Mouse (Mus musculus) stomach, postnatal 0 days (tissue): ENCODE data around the gene Cd24a. TPM values are rescaled to one million over a fixed set of nuclear protein-coding genes. Genes with fewer than 3 reads are reported as not detected.

Experiments used
- ATAC-seq: fragments of 200-750 bp; cut with Nextera tagmentation; 2 replicates; pipeline ENCODE4 v1.8.0; 2017; ENCODE audit not compliant: low FRiP score, low TSS enrichment
- DNase-seq: peaks from one replicate; pipeline ENCODE4 v3.0.0-alpha.2; 2016; ENCODE audit warnings: low spot score
- H3K27ac ChIP-seq: fragments of 300-500 bp; sonication (generic); replicated peaks from 2 replicates; pipeline ENCODE4 v1.5.1; 2014; ENCODE audit warnings: mild to moderate bottlenecking, control low read depth
- H3K27me3 ChIP-seq: fragments of 300-500 bp; sonication (generic); 2 replicates; pipeline ENCODE4 v1.6.1; 2014; ENCODE audit warnings: low read length; ENCODE audit not compliant: control insufficient read depth, insufficient read depth
- H3K36me3 ChIP-seq: fragments of 300-500 bp; sonication (generic); 2 replicates; pipeline ENCODE4 v1.6.1; 2014; ENCODE audit warnings: low read length, mixed read lengths; ENCODE audit not compliant: control insufficient read depth, insufficient read depth
- H3K4me1 ChIP-seq: fragments of 300-500 bp; sonication (generic); replicated peaks from 2 replicates; pipeline ENCODE4 v1.6.1; 2014; ENCODE audit warnings: antibody characterized with exemption; ENCODE audit not compliant: control insufficient read depth, insufficient read depth
- H3K4me2 ChIP-seq: fragments of 300-500 bp; sonication (generic); replicated peaks from 2 replicates; pipeline ENCODE4 v1.6.1; 2014; ENCODE audit warnings: low read depth, mild to moderate bottlenecking, control low read depth, moderate library complexity
- H3K4me3 ChIP-seq: fragments of 300-500 bp; sonication (generic); 2 replicates; pipeline ENCODE4 v1.5.1; 2014; ENCODE audit warnings: low read depth, low read length, control low read depth
- H3K9ac ChIP-seq: fragments of 300-500 bp; sonication (generic); 2 replicates; pipeline ENCODE4 v1.6.1; 2014; ENCODE audit warnings: mild to moderate bottlenecking, low read length, control low read depth, mixed read lengths
- H3K9me3 ChIP-seq: fragments of 300-500 bp; sonication (generic); 2 replicates; pipeline ENCODE4 v1.6.1; 2016; ENCODE audit warnings: low read length; ENCODE audit not compliant: control insufficient read depth
- CTCF ChIP-seq: IDR thresholded peaks from 2 replicates; pipeline ENCODE4 v1.5.1; 2016; ENCODE audit warnings: antibody characterized with exemption, low read depth, mild to moderate bottlenecking, moderate library complexity
- EP300 ChIP-seq: optimal IDR thresholded peaks from 2 replicates; pipeline ENCODE3; 2016; ENCODE audit warnings: antibody characterized with exemption
- whole genome bisulfite sequencing: fragments of 180-500 bp; shearing (Covaris S2); extraction: QIAGEN DNeasy Blood & Tissue Kit; methylation state at CpG from one replicate; pipeline ENCODE4 v1.1.7; 2014; 5-methylcytosine and 5-hydroxymethylcytosine counted together
- polyA plus RNA-seq: library from polyadenylated mRNA; unstranded; fragments of >200 nt; fragmentation: Nextera tagmentation; extraction: Ambion mirVana; gene quantifications from 2 replicates; pipeline ENCODE4 v1.2.1, GENCODE M21; 2015

The Cd24a gene
- polyA plus RNA-seq, 1 experiment from 2014 or later: 397 TPM

GRCm38 (mm10) chr10:43541153-43541544, 36.9 kb upstream of the Cd24a start:
- Histone ChIP-seq H3K4me1 (no peaks in the 10 kb centered on the region), H3K4me2 (peak overlapping the region; percentile 35), H3K36me3 (no peaks in the 10 kb centered on the region; the same call in 1 of the 2 replicates), H3K4me3 (peak overlapping the region; percentile 95; the same call in 1 of the 2 replicates), H3K9ac (no peak overlapping the region), H3K9me3 (no peaks in the 10 kb centered on the region), H3K27ac (no peak overlapping the region), H3K27me3 (no peaks in the 10 kb centered on the region)
- no peak for TF ChIP-seq EP300
- TF ChIP-seq CTCF: no peak
- DNase-seq (no peak), ATAC-seq (peak; percentile 5; the same call in 1 of the 2 replicates)
- WGBS: 33% methylated on average over 8 of the region's 8 CpGs

GRCm38 (mm10) chr10:43549411-43549810, 28.7 kb upstream of the Cd24a start:
- no peak overlapping the region for H3K4me2 ChIP-seq
- H3K9ac ChIP-seq: no peak overlapping the region
- H3K36me3 ChIP-seq: no peaks in the 10 kb centered on the region
- H3K27ac ChIP-seq: no peak overlapping the region
- no peaks in the 10 kb centered on the region for H3K4me1 ChIP-seq
- H3K4me3 ChIP-seq: no peak overlapping the region
- H3K27me3 ChIP-seq: no peaks in the 10 kb centered on the region
- DNase-seq (peak; percentile 45), ATAC-seq (no peak)
- 52% methylated on average over 5 of the region's 5 CpGs for WGBS
- no peaks in the 10 kb centered on the region for H3K9me3 ChIP-seq
- TF ChIP-seq EP300 (no peak), CTCF (peak; percentile 61)

- ATAC-seq (no peak), DNase-seq (no peak)
- H3K4me1 ChIP-seq: no peaks in the 10 kb centered on the region
- WGBS: 27% methylated on average over 3 of the region's 3 CpGs
- H3K36me3 ChIP-seq: no peaks in the 10 kb centered on the region
- no peak overlapping the region for H3K27ac ChIP-seq
- H3K9me3 ChIP-seq: no peaks in the 10 kb centered on the region
- no peak overlapping the region for H3K4me2 ChIP-seq
- no peak for TF ChIP-seq CTCF
- no peak for TF ChIP-seq EP300
- no peak overlapping the region for H3K9ac ChIP-seq
- H3K4me3 ChIP-seq: no peak overlapping the region
- no peaks in the 10 kb centered on the region for H3K27me3 ChIP-seq
These were observed 27.2 kb upstream of the Cd24a start for GRCm38 (mm10) chr10:43550923-43551322.

GRCm38 (mm10) chr10:43551388-43551787, 26.7 kb upstream of the Cd24a start:
- H3K4me3 ChIP-seq: no peak overlapping the region
- TF ChIP-seq CTCF (no peak), EP300 (no peak)
- H3K4me1 ChIP-seq: no peaks in the 10 kb centered on the region
- no peak overlapping the region for H3K27ac ChIP-seq
- DNase-seq (no peak), ATAC-seq (no peak)
- H3K9ac ChIP-seq: no peak overlapping the region
- WGBS: 29% methylated on average over 3 of the region's 3 CpGs
- H3K36me3 ChIP-seq: no peaks in the 10 kb centered on the region
- no peaks in the 10 kb centered on the region for H3K9me3 ChIP-seq
- no peaks in the 10 kb centered on the region for H3K27me3 ChIP-seq
- no peak overlapping the region for H3K4me2 ChIP-seq

- Histone ChIP-seq H3K36me3 (no peaks in the 10 kb centered on the region), H3K4me3 (no peak overlapping the region), H3K9ac (no peak overlapping the region), H3K4me2 (no peak overlapping the region), H3K4me1 (no peaks in the 10 kb centered on the region), H3K27ac (no peak overlapping the region), H3K9me3 (no peaks in the 10 kb centered on the region), H3K27me3 (no peaks in the 10 kb centered on the region)
- TF ChIP-seq CTCF: no peak
- TF ChIP-seq EP300: no peak
- no peak for DNase-seq
- WGBS: 78% methylated on average over 5 of the region's 5 CpGs
- ATAC-seq: no peak
These were observed 20.4 kb upstream of the Cd24a start for GRCm38 (mm10) chr10:43557630-43558165.

GRCm38 (mm10) chr10:43559313-43559712, 18.8 kb upstream of the Cd24a start:
- no peak overlapping the region for H3K4me3 ChIP-seq
- TF ChIP-seq EP300 (no peak), CTCF (no peak)
- 69% methylated on average over 11 of the region's 11 CpGs for WGBS

More at GRCm38 (mm10) chr10:43559313-43559712, 18.8 kb upstream of the Cd24a start:
- DNase-seq (no peak), ATAC-seq (no peak)
- Histone ChIP-seq H3K4me1 (no peaks in the 10 kb centered on the region), H3K27ac (no peak overlapping the region), H3K9ac (no peak overlapping the region), H3K4me2 (no peak overlapping the region), H3K27me3 (no peaks in the 10 kb centered on the region), H3K36me3 (no peaks in the 10 kb centered on the region), H3K9me3 (no peaks in the 10 kb centered on the region)
